Mouse (Mus musculus) hindbrain, embryonic 13.5 days (tissue): ENCODE measurements at regions not wholly inside any gene's neighbourhood (a gene's known extent, or its start where the extent isn't known, plus 50 kb on each side); places are given as distances from the start of the nearest gene placed in this dataset.
A peak's percentile ranks its signal among the peaks of the same experiment; 100 is the strongest.

Source experiments
- ATAC-seq: fragments of 200-750 bp; cut with Nextera tagmentation; 2 replicates; pipeline ENCODE4 v1.8.0; 2017; ENCODE audit warnings: moderate TSS enrichment; ENCODE audit not compliant: low FRiP score
- H3K27ac ChIP-seq: fragments of 300-500 bp; sonication (generic); 2 replicates; pipeline ENCODE4 v1.5.1; 2015; ENCODE audit warnings: inconsistent platforms, mild to moderate bottlenecking, moderate library complexity
- H3K27me3 ChIP-seq: fragments of 300-500 bp; sonication (generic); 2 replicates; pipeline ENCODE4 v1.6.1; 2015; ENCODE audit warnings: mild to moderate bottlenecking, inconsistent platforms
- H3K36me3 ChIP-seq: fragments of 300-500 bp; sonication (generic); 2 replicates; pipeline ENCODE4 v1.6.1; 2015; ENCODE audit warnings: mild to moderate bottlenecking, inconsistent platforms
- H3K4me1 ChIP-seq: fragments of 300-500 bp; sonication (generic); replicated peaks from 2 replicates; pipeline ENCODE4 v1.6.1; 2015; ENCODE audit warnings: inconsistent platforms
- H3K4me2 ChIP-seq: fragments of 300-500 bp; sonication (generic); 2 replicates; pipeline ENCODE4 v1.6.1; 2015; ENCODE audit warnings: inconsistent platforms, mild to moderate bottlenecking, moderate library complexity
- H3K4me3 ChIP-seq: fragments of 300-500 bp; sonication (generic); 2 replicates; pipeline ENCODE4 v1.5.1; 2015; ENCODE audit warnings: mild to moderate bottlenecking, inconsistent platforms
- H3K9ac ChIP-seq: fragments of 300-500 bp; sonication (generic); 2 replicates; pipeline ENCODE4 v1.6.1; 2015; ENCODE audit warnings: mild to moderate bottlenecking, inconsistent platforms
- H3K9me3 ChIP-seq: fragments of 300-500 bp; sonication (generic); 2 replicates; pipeline ENCODE4 v1.6.1; 2016; ENCODE audit warnings: inconsistent platforms
- WGBS: fragments of 180-500 bp; shearing (Covaris S2); methylation state at CpG from one replicate; pipeline ENCODE4 v1.1.7; 2015; 5-methylcytosine and 5-hydroxymethylcytosine counted together

- H3K27ac ChIP-seq = no peak overlapping the region
- H3K36me3 ChIP-seq = no peaks in the 10 kb centered on the region
- peaks cover 7% of the 10 kb centered on the region; the same call in 1 of the 2 replicates for H3K9me3 ChIP-seq
- no peak overlapping the region for H3K9ac ChIP-seq
- no peaks in the 10 kb centered on the region for H3K27me3 ChIP-seq
- H3K4me1 ChIP-seq = no peaks in the 10 kb centered on the region
- 79% methylated on average over 5 of the region's 5 CpGs for WGBS
- no peak for ATAC-seq
- no peak overlapping the region for H3K4me3 ChIP-seq
- H3K4me2 ChIP-seq = no peak overlapping the region
Measured at GRCm38 (mm10) chr17:74920056-74920455, 85.3 kb upstream of the Ltbp1 start.

GRCm38 (mm10) chr17:74921413-74921812 lies 84.0 kb upstream of the Ltbp1 start:
- Histone ChIP-seq H3K9ac (no peak overlapping the region), H3K4me1 (no peaks in the 10 kb centered on the region), H3K27ac (no peak overlapping the region), H3K4me2 (no peak overlapping the region), H3K9me3 (peaks cover 5% of the 10 kb centered on the region; the same call in 1 of the 2 replicates), H3K36me3 (no peaks in the 10 kb centered on the region), H3K4me3 (no peak overlapping the region), H3K27me3 (no peaks in the 10 kb centered on the region)
- 88% methylated on average over 6 of the region's 6 CpGs for WGBS
- no peak for ATAC-seq

- Histone ChIP-seq H3K27me3 (no peaks in the 10 kb centered on the region), H3K4me3 (no peak overlapping the region), H3K4me1 (no peaks in the 10 kb centered on the region), H3K27ac (no peak overlapping the region), H3K36me3 (no peaks in the 10 kb centered on the region), H3K9me3 (no peaks in the 10 kb centered on the region), H3K4me2 (no peak overlapping the region), H3K9ac (no peak overlapping the region)
- ATAC-seq = no peak
- 90% methylated on average over 4 of the region's 4 CpGs for WGBS
Measured at GRCm38 (mm10) chr17:74922016-74922415, 83.4 kb upstream of the Ltbp1 start.

- H3K9ac ChIP-seq = no peak overlapping the region
- no peak overlapping the region for H3K4me2 ChIP-seq
- H3K27me3 ChIP-seq = no peaks in the 10 kb centered on the region
- no peaks in the 10 kb centered on the region for H3K4me1 ChIP-seq
- no peak for ATAC-seq
- WGBS = 38% methylated on average over 3 of the region's 3 CpGs
- H3K9me3 ChIP-seq = no peaks in the 10 kb centered on the region
- H3K36me3 ChIP-seq = no peaks in the 10 kb centered on the region
- no peak overlapping the region for H3K27ac ChIP-seq
- no peak overlapping the region for H3K4me3 ChIP-seq
Measured at GRCm38 (mm10) chr17:74922591-74922990, 82.8 kb upstream of the Ltbp1 start.

- no peak overlapping the region for H3K4me3 ChIP-seq
Measured at GRCm38 (mm10) chr17:74923101-74923500, 82.3 kb upstream of the Ltbp1 start.

GRCm38 (mm10) chr17:74925131-74925530 lies 80.2 kb upstream of the Ltbp1 start:
- Histone ChIP-seq H3K4me1 (no peaks in the 10 kb centered on the region), H3K9me3 (no peaks in the 10 kb centered on the region), H3K9ac (no peak overlapping the region), H3K4me2 (no peak overlapping the region), H3K36me3 (no peaks in the 10 kb centered on the region), H3K27ac (no peak overlapping the region), H3K4me3 (no peak overlapping the region), H3K27me3 (no peaks in the 10 kb centered on the region)
- WGBS = 88% methylated on average over 6 of the region's 6 CpGs
- no peak for ATAC-seq

More at GRCm38 (mm10) chr17:74923101-74923500, 82.3 kb upstream of the Ltbp1 start:
- no peaks in the 10 kb centered on the region for H3K27me3 ChIP-seq
- no peak for ATAC-seq
- H3K9ac ChIP-seq = no peak overlapping the region
- H3K27ac ChIP-seq = no peak overlapping the region
- no peaks in the 10 kb centered on the region for H3K9me3 ChIP-seq
- H3K4me1 ChIP-seq = no peaks in the 10 kb centered on the region
- WGBS = 75% methylated on average over 9 of the region's 9 CpGs
- H3K4me2 ChIP-seq = no peak overlapping the region
- H3K36me3 ChIP-seq = no peaks in the 10 kb centered on the region

- H3K9ac ChIP-seq = no peak overlapping the region
- H3K9me3 ChIP-seq = no peaks in the 10 kb centered on the region
- no peak overlapping the region for H3K4me3 ChIP-seq
- no peak overlapping the region for H3K4me2 ChIP-seq
- no peaks in the 10 kb centered on the region for H3K4me1 ChIP-seq
- no peak overlapping the region for H3K27ac ChIP-seq
- no peak for ATAC-seq
- 46% methylated on average over 5 of the region's 5 CpGs for WGBS
- no peaks in the 10 kb centered on the region for H3K36me3 ChIP-seq
- H3K27me3 ChIP-seq = no peaks in the 10 kb centered on the region
Measured at GRCm38 (mm10) chr17:74927981-74928380, 77.4 kb upstream of the Ltbp1 start.

GRCm38 (mm10) chr17:74931540-74931939 lies 73.8 kb upstream of the Ltbp1 start:
- Histone ChIP-seq H3K4me3 (no peak overlapping the region), H3K9ac (no peak overlapping the region), H3K4me2 (no peak overlapping the region), H3K27me3 (no peaks in the 10 kb centered on the region), H3K36me3 (no peaks in the 10 kb centered on the region), H3K9me3 (no peaks in the 10 kb centered on the region), H3K27ac (no peak overlapping the region), H3K4me1 (no peaks in the 10 kb centered on the region)
- no peak for ATAC-seq
- 54% methylated on average over 4 of the region's 4 CpGs for WGBS

GRCm38 (mm10) chr17:74941393-74941792 lies 64.0 kb upstream of the Ltbp1 start:
- no peak overlapping the region for H3K4me2 ChIP-seq
- no peaks in the 10 kb centered on the region for H3K9me3 ChIP-seq
- ATAC-seq = no peak
- H3K27me3 ChIP-seq = no peaks in the 10 kb centered on the region
- H3K36me3 ChIP-seq = no peaks in the 10 kb centered on the region
- H3K9ac ChIP-seq = no peak overlapping the region
- H3K4me3 ChIP-seq = no peak overlapping the region
- 92% methylated on average over 6 of the region's 6 CpGs for WGBS
- no peak overlapping the region for H3K27ac ChIP-seq
- peaks cover 9% of the 10 kb centered on the region; the same call in 1 of the 2 replicates for H3K4me1 ChIP-seq

- Histone ChIP-seq H3K4me3 (no peak overlapping the region), H3K27me3 (no peaks in the 10 kb centered on the region), H3K9me3 (no peaks in the 10 kb centered on the region), H3K4me2 (no peak overlapping the region), H3K4me1 (peaks cover 9% of the 10 kb centered on the region; the same call in 1 of the 2 replicates), H3K9ac (no peak overlapping the region), H3K27ac (0 out of 2 replicates have a peak overlapping the region, but pooled peaks have one; percentile 18), H3K36me3 (no peaks in the 10 kb centered on the region)
- no peak for ATAC-seq
- 61% methylated on average over 10 of the region's 10 CpGs for WGBS
Measured at GRCm38 (mm10) chr17:74942984-74943801, 62.2 kb upstream of the Ltbp1 start.

GRCm38 (mm10) chr17:74943802-74944193 lies 61.6 kb upstream of the Ltbp1 start:
- no peak overlapping the region for H3K9ac ChIP-seq
- no peak overlapping the region for H3K4me2 ChIP-seq
- H3K36me3 ChIP-seq = no peaks in the 10 kb centered on the region
- H3K9me3 ChIP-seq = no peaks in the 10 kb centered on the region
- 36% methylated on average over 4 of the region's 4 CpGs for WGBS
- H3K4me3 ChIP-seq = no peak overlapping the region
- H3K4me1 ChIP-seq = peaks cover 9% of the 10 kb centered on the region; the same call in 1 of the 2 replicates
- H3K27ac ChIP-seq = 0 out of 2 replicates have a peak overlapping the region, but pooled peaks have one; percentile 18
- no peaks in the 10 kb centered on the region for H3K27me3 ChIP-seq
- no peak for ATAC-seq

GRCm38 (mm10) chr17:74945149-74945548 lies 60.2 kb upstream of the Ltbp1 start:
- Histone ChIP-seq H3K36me3 (no peaks in the 10 kb centered on the region), H3K9ac (no peak overlapping the region), H3K27ac (no peak overlapping the region), H3K9me3 (no peaks in the 10 kb centered on the region), H3K27me3 (no peaks in the 10 kb centered on the region), H3K4me3 (no peak overlapping the region), H3K4me1 (peaks cover 9% of the 10 kb centered on the region; the same call in 1 of the 2 replicates), H3K4me2 (no peak overlapping the region)
- 78% methylated on average over 6 of the region's 6 CpGs for WGBS
- no peak for ATAC-seq

- Histone ChIP-seq H3K36me3 (no peaks in the 10 kb centered on the region), H3K4me1 (0 out of 2 replicates have a peak, but pooled peaks cover 1% of the 10 kb centered on the region), H3K4me2 (no peak overlapping the region), H3K4me3 (no peak overlapping the region), H3K9me3 (peaks cover 7% of the 10 kb centered on the region; the same call in 1 of the 2 replicates), H3K27me3 (no peaks in the 10 kb centered on the region), H3K27ac (no peak overlapping the region), H3K9ac (no peak overlapping the region)
- no peak for ATAC-seq
- WGBS = 87% methylated on average over 3 of the region's 3 CpGs
Measured at GRCm38 (mm10) chr17:74948476-74948875, 56.9 kb upstream of the Ltbp1 start.
